Mouse (Mus musculus) stomach, postnatal 0 days (tissue): Measurements from ENCODE around the gene Sctr.
A peak's percentile ranks its signal among the peaks of the same experiment; 100 is the strongest.

ENCODE experiments used
- CTCF ChIP-seq: IDR thresholded peaks from 2 replicates; pipeline ENCODE4 v1.5.1; 2016; ENCODE audit warnings: antibody characterized with exemption, low read depth, mild to moderate bottlenecking, moderate library complexity
- EP300 ChIP-seq: optimal IDR thresholded peaks from 2 replicates; pipeline ENCODE3; 2016; ENCODE audit warnings: antibody characterized with exemption

- TF ChIP-seq CTCF (peak; percentile 24; the same call in 1 of the 2 replicates), EP300 (no peak)
Measured at GRCm38 (mm10) chr1:120018900-120019299, 12.2 kb downstream of the Sctr start.
